Mouse (Mus musculus) heart, embryonic 12.5 days (tissue): ENCODE results near the gene Pip5k1b. TPM values are rescaled to one million over a fixed set of nuclear protein-coding genes. Genes with fewer than 3 reads are reported as not detected.

Experiments used
- ATAC-seq: fragments of 200-750 bp; cut with Nextera tagmentation; 2 replicates; pipeline ENCODE4 v1.8.0; 2017; ENCODE audit warnings: moderate TSS enrichment, moderate library complexity; ENCODE audit not compliant: insufficient number of reproducible peaks, low FRiP score
- H3K27ac ChIP-seq: fragments of 300-500 bp; sonication (generic); 2 replicates; pipeline ENCODE4 v1.5.1; 2016; ENCODE audit warnings: mild to moderate bottlenecking, moderate library complexity; ENCODE audit not compliant: poor library complexity, severe bottlenecking
- H3K27me3 ChIP-seq: fragments of 300-500 bp; sonication (generic); replicated peaks from 2 replicates; pipeline ENCODE4 v1.6.1; 2016; ENCODE audit warnings: mild to moderate bottlenecking, moderate library complexity
- H3K36me3 ChIP-seq: fragments of 300-500 bp; sonication (generic); 2 replicates; pipeline ENCODE4 v1.6.1; 2016; ENCODE audit warnings: mild to moderate bottlenecking, moderate library complexity
- H3K4me1 ChIP-seq: fragments of 300-500 bp; sonication (generic); replicated peaks from 2 replicates; pipeline ENCODE4 v1.6.1; 2016; ENCODE audit warnings: mild to moderate bottlenecking
- H3K4me2 ChIP-seq: fragments of 300-500 bp; sonication (generic); 2 replicates; pipeline ENCODE4 v1.6.1; 2016; ENCODE audit warnings: mild to moderate bottlenecking, moderate library complexity
- H3K4me3 ChIP-seq: fragments of 300-500 bp; sonication (generic); 2 replicates; pipeline ENCODE4 v1.5.1; 2016; ENCODE audit warnings: mild to moderate bottlenecking
- H3K9ac ChIP-seq: fragments of 300-500 bp; sonication (generic); 2 replicates; pipeline ENCODE4 v1.6.1; 2016; ENCODE audit warnings: mild to moderate bottlenecking, moderate library complexity
- H3K9me3 ChIP-seq: fragments of 300-500 bp; sonication (generic); replicated peaks from 2 replicates; pipeline ENCODE4 v1.6.1; 2016; ENCODE audit warnings: mild to moderate bottlenecking, moderate library complexity
- WGBS: fragments of 180-500 bp; shearing (Covaris S2); methylation state at CpG from one replicate; pipeline ENCODE4 v1.1.7; 2016; 5-methylcytosine and 5-hydroxymethylcytosine counted together
- polyA plus RNA-seq: library from polyadenylated mRNA; unstranded; fragments of >200 nt; fragmentation: Nextera tagmentation; extraction: Ambion mirVana; gene quantifications from 2 replicates; pipeline ENCODE4 v1.2.1, GENCODE M21; 2016

Pip5k1b gene
- polyA plus RNA-seq, 1 experiment from 2014 or later, result 9.4 TPM

DNA sequence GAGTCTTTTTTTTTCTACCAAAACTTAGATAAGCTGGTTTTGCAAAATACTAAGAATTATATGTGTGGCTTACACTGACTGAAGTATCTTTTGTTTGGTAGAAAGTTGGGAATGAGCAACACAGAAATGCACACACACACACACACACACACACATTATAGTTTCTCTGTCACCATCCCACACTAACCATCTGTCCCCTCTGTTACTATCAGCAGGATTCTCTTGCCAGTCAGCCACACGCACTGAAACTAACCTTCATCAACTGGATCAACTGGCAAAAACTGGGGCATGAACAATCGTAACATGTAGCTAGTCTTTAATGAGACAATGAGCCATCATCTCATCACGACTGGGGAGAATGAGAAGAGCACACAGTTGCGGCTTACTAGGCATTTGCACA, 187.9 kb downstream of the Pip5k1b start:
- H3K9me3 ChIP-seq, result no peaks in the 10 kb centered on the region
- H3K27ac ChIP-seq, result no peak overlapping the region
- H3K4me1 ChIP-seq, result peaks cover 4% of the 10 kb centered on the region
- no peaks in the 10 kb centered on the region for H3K27me3 ChIP-seq
- no peak overlapping the region for H3K4me3 ChIP-seq
- H3K36me3 ChIP-seq, result no peaks in the 10 kb centered on the region
- H3K4me2 ChIP-seq, result no peak overlapping the region
- ATAC-seq, result no peak
- H3K9ac ChIP-seq, result no peak overlapping the region
- 85% methylated on average over 4 of the region's 4 CpGs for WGBS

DNA sequence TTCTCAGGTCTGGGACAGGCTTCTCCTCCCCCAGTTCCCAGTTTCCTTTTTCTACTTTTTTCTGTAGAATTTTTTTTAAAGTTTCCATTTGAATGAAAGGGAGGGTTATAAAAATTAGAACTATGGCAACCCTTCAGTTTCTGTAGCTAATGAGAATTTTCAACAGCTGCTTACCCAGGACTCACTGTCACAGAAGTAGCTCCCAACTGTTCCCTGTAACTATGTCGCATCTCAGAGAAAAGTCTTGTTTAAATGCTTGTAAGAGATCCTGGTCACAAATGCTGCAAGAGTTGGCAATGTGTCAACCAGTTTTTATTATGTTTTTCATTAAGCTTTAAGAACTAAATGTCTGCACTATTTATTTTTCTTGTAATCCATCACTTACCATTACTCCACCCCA, 188.9 kb downstream of the Pip5k1b start:
- Histone ChIP-seq H3K36me3 (no peaks in the 10 kb centered on the region), H3K4me3 (no peak overlapping the region), H3K27me3 (no peaks in the 10 kb centered on the region), H3K4me2 (no peak overlapping the region), H3K9ac (no peak overlapping the region), H3K4me1 (peaks cover 11% of the 10 kb centered on the region), H3K27ac (no peak overlapping the region), H3K9me3 (no peaks in the 10 kb centered on the region)
- no peak for ATAC-seq
- WGBS, result 93% methylated on average over 1 of the region's 1 CpGs

DNA sequence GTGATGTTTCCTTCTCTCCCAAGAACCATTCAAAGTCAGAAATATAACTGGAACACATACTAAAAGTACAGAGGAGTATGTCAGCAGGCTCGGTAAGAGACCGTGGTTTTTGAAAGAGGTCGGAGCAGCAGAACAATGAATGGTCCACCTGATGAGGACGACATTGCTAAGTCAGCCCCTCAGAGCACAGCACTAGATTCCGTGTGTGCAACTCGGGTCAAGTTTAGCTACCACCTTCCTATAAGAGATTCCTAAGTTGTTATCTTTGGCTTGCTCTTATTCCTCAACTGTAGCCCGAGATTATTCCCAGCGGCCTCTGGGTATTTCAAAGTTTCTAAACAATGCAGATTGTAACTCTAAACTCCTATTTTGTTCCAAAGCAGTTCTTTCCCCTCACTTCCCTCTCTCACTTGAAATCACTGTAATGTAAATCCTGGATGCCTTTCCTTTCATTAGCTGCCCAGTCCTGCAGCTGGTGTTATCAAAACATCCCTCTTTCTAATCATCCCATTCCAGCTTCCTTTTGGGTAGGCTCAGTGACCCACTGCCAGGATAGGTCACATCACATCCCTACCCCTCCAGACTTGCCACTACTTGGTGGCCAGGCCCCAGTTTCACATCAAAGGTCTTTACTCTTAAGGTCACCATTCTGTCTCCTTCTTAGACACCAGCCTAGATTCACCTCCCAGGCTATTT, 192.9 kb downstream of the Pip5k1b start:
- no peaks in the 10 kb centered on the region for H3K27me3 ChIP-seq
- peak overlapping the region; percentile 59 for H3K27ac ChIP-seq
- peaks cover 9% of the 10 kb centered on the region for H3K36me3 ChIP-seq
- H3K4me3 ChIP-seq, result no peak overlapping the region
- peak; percentile 25; the same call in 1 of the 2 replicates for ATAC-seq
- no peaks in the 10 kb centered on the region for H3K9me3 ChIP-seq
- H3K4me1 ChIP-seq, result peaks cover 19% of the 10 kb centered on the region
- H3K9ac ChIP-seq, result no peak overlapping the region
- WGBS, result 45% methylated on average over 8 of the region's 8 CpGs
- H3K4me2 ChIP-seq, result no peak overlapping the region

DNA sequence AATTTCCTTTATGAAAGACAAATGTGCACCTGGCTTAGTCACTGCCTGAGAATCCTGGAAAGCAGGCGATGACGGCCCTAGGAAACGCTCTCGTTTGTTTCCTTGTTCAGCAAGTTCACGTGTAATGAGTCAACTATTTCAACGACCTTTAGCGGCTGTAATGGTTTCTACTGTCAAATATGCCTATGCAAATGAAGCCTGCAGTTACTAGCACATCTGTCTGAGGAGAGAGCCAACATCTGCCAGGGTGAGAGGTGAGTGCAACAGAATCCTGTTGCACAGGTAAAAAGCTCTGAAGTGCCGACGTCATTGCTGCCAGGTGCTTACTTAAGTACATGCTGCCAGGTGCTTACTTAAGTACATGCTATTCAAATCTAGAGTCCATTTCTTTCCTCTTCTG, 196.4 kb downstream of the Pip5k1b start:
- Histone ChIP-seq H3K27me3 (no peaks in the 10 kb centered on the region), H3K4me1 (peaks cover 19% of the 10 kb centered on the region), H3K4me3 (no peak overlapping the region), H3K27ac (no peak overlapping the region), H3K9ac (no peak overlapping the region), H3K9me3 (no peaks in the 10 kb centered on the region), H3K4me2 (no peak overlapping the region), H3K36me3 (peaks cover 25% of the 10 kb centered on the region)
- 82% methylated on average over 9 of the region's 9 CpGs for WGBS
- ATAC-seq, result no peak

DNA sequence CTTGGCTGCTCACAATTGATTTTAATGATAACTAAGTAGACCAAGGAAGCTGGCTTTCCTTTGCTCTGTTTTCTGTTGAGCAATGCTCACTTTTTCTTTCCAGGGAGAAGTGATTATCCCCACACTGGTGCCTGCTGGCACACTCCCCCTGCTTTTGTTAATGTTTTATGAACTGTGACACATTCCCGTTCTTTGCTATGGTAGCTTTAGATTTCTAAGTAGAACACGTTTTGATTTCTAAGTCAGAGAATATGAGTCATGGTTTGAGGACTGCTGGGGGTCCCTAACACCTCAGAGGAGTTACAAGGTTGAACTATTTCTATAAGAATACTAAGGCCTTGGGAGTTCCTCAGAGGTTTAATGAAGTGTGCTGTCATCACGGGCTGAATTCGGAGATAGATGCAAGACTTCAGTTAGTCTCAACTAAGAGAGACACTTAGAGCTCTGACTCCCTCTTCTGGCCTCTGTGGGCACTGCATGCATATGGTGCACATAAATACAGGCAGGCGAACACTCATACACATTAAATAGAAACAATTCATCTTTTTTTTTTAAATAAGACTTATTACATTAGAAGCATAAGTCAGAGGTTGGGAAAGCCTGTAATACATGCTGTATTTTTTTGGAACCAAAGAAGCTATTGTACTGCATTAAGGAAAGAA, 203.2 kb downstream of the Pip5k1b start:
- Histone ChIP-seq H3K27me3 (no peaks in the 10 kb centered on the region), H3K9me3 (no peaks in the 10 kb centered on the region), H3K27ac (no peak overlapping the region), H3K36me3 (peaks cover 36% of the 10 kb centered on the region), H3K4me1 (no peaks in the 10 kb centered on the region), H3K4me3 (no peak overlapping the region), H3K4me2 (no peak overlapping the region), H3K9ac (no peak overlapping the region)
- no peak for ATAC-seq
- WGBS, result 91% methylated on average over 5 of the region's 5 CpGs

DNA sequence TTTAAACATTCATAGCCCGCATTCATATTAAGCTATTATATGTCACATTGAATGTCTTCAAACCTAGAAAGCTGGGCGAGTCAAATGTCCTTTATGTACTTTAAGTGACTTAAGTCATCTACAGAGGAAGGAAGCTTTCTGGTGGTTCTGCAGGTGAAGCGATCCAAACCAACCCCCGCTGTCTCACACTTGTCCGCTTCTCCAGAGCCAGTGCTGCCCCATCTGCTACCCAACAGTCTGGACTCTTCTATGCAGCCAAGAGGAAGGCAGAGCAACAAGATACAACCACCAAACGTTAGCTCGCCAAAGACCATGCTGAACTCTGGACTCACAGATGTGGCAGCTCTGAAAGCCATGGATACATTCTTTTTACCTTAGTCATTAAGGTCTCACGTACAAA, 211.2 kb downstream of the Pip5k1b start:
- no peak overlapping the region for H3K9ac ChIP-seq
- H3K27me3 ChIP-seq, result no peaks in the 10 kb centered on the region
- peaks cover 14% of the 10 kb centered on the region for H3K36me3 ChIP-seq
- ATAC-seq, result no peak
- no peak overlapping the region for H3K27ac ChIP-seq
- H3K4me1 ChIP-seq, result peaks cover 21% of the 10 kb centered on the region
- H3K9me3 ChIP-seq, result no peaks in the 10 kb centered on the region
- H3K4me3 ChIP-seq, result no peak overlapping the region
- no peak overlapping the region for H3K4me2 ChIP-seq
- WGBS, result 82% methylated on average over 8 of the region's 8 CpGs

DNA sequence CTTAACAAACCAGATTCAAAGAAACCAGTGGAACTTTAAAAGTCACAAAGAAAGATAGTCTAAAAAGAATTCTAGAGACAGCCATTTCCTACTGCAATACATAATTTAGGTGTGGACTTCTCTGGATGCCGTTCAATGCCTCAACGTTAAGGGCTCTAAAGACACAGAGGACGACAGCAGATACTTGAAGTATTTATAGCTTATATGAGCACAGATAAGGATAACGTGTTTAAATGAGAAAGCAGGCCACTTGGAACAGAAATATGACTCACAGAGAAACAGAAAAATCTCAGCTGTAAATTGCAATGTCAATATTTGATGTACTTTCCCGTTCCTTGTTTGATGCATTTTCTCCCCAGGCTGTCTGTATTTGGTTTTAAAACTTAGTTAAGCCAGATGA, 212.9 kb downstream of the Pip5k1b start:
- Histone ChIP-seq H3K9me3 (no peaks in the 10 kb centered on the region), H3K36me3 (peaks cover 14% of the 10 kb centered on the region), H3K9ac (no peak overlapping the region), H3K4me2 (peak overlapping the region; percentile 22; the same call in 1 of the 2 replicates), H3K4me1 (peaks cover 25% of the 10 kb centered on the region), H3K27ac (no peak overlapping the region), H3K27me3 (no peaks in the 10 kb centered on the region), H3K4me3 (no peak overlapping the region)
- 19% methylated on average over 5 of the region's 5 CpGs for WGBS
- ATAC-seq, result no peak

DNA sequence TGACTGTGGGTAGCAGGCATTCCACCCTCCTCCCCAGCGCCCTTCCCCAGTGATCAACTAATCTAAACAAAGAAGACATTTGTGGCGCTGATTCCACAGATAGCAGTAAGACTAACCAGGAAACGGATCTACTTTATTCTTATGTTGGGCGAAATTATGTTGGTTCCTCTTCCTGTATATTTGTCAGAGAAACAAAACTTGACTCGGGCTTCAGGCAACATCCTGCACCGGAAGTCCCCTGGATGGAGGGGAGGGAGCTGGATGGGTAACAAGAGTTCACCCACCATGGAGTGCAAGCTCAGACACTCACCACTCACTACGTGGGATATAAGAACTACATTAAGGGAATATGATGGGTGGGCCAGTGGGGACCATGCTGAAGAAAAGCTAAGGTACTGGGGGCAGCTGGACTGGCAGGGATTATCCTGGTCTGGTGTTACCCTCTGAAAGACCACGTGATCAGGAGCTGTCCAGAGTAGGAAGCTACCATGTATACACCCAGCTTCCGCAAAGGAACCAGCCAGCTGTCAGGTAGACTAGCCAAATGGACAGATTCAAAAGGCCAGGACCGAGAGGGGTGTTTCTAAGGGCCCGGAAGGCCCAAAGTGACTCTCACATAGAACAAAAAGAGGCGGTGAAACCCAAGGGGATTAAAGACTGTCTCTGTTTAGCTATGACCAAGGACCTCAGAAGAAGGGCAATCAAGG, 219.1 kb downstream of the Pip5k1b start:
- no peak overlapping the region for H3K9ac ChIP-seq
- ATAC-seq, result no peak
- H3K4me2 ChIP-seq, result no peak overlapping the region
- peaks cover 24% of the 10 kb centered on the region for H3K4me1 ChIP-seq
- no peaks in the 10 kb centered on the region for H3K9me3 ChIP-seq
- peaks cover 4% of the 10 kb centered on the region; the same call in 1 of the 2 replicates for H3K36me3 ChIP-seq
- H3K27ac ChIP-seq, result no peak overlapping the region
- 64% methylated on average over 12 of the region's 12 CpGs for WGBS
- no peak overlapping the region for H3K4me3 ChIP-seq
- H3K27me3 ChIP-seq, result no peaks in the 10 kb centered on the region

DNA sequence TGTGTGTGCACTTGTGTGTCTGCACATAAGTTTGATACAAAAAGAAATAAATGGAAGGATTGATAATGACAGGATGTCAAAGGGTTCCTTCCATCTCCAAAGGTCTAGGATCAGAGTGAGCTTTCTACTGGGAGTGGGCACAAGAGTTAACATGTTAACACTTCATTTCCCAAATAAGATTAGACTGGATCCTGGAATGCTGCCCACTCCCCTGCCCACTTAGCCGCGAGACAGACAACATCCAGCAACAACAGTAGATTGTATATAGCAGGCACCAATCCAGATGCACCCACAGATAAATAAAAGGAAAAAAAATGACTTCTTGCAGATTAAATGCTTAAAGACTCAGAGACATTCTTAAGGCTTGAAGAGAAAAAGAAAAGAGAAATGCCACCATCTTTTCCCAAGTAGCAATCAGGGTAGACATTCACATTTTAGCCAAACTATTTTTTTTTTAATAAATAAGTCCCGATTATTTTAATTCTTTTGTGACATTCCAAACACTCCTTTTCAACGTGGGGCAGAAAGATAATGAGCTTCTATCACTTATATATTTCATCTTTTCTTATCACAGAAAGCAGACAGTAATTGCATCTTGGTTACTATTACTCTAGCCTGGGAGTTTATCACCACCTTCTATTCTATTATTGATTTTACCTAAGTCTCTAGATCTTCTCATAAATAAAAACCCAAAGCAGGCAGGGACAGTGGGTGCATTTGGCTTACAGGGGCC, 219.9 kb downstream of the Pip5k1b start:
- Histone ChIP-seq H3K4me3 (no peak overlapping the region), H3K4me2 (no peak overlapping the region), H3K27me3 (no peaks in the 10 kb centered on the region), H3K36me3 (no peaks in the 10 kb centered on the region), H3K27ac (no peak overlapping the region), H3K4me1 (peaks cover 24% of the 10 kb centered on the region), H3K9ac (no peak overlapping the region), H3K9me3 (no peaks in the 10 kb centered on the region)
- ATAC-seq, result no peak
- 40% methylated on average over 4 of the region's 4 CpGs for WGBS

DNA sequence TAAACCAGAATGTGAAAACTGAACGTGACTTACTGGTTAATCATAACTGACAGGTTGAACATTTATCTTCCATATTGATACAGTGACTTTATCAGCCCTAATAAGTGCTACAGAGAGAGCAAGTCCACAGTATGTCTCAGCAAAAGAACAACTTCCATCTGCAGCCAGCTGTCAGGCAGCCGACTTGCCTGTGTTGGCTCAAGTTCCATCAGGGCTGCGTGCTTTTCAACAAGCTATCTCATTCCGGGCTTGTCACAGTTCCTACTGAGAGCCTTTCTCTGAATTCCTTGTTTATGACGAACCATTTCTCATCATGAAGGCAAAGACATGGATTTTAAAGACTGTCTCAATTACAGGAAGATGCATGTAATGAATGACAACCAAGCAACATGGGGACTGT, 222.7 kb downstream of the Pip5k1b start:
- 34% methylated on average over 5 of the region's 5 CpGs for WGBS
- H3K27ac ChIP-seq, result peak overlapping the region; percentile 13; the same call in 1 of the 2 replicates
- no peak overlapping the region for H3K4me3 ChIP-seq
- peaks cover 20% of the 10 kb centered on the region for H3K4me1 ChIP-seq
- no peaks in the 10 kb centered on the region for H3K36me3 ChIP-seq
- ATAC-seq, result no peak
- no peak overlapping the region for H3K4me2 ChIP-seq
- H3K27me3 ChIP-seq, result no peaks in the 10 kb centered on the region
- no peak overlapping the region for H3K9ac ChIP-seq
- H3K9me3 ChIP-seq, result no peaks in the 10 kb centered on the region

DNA sequence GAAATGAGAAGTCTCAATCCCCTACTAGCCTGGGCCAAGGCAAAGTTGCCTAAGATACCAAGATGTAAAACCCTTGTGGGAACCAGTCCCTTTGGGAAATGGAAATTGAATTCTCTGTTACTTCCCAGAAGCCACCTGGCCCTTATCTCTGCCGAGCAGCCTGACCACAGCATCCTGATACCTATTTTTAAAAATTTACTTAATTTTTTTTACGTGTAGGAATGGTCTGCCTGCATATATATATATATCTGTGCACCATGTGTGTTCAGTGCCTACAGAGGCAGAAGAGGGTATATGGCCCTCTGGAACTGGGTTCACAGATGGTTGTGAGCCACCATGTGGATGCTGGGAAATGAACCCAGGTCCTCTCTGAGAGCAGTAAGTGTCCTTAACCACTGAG, 224.4 kb downstream of the Pip5k1b start:
- no peak overlapping the region for H3K9ac ChIP-seq
- WGBS, result 86% methylated on average over 2 of the region's 2 CpGs
- no peak overlapping the region for H3K4me2 ChIP-seq
- no peaks in the 10 kb centered on the region for H3K36me3 ChIP-seq
- H3K9me3 ChIP-seq, result no peaks in the 10 kb centered on the region
- no peak overlapping the region for H3K4me3 ChIP-seq
- no peaks in the 10 kb centered on the region for H3K27me3 ChIP-seq
- ATAC-seq, result no peak
- H3K4me1 ChIP-seq, result peaks cover 11% of the 10 kb centered on the region
- H3K27ac ChIP-seq, result no peak overlapping the region
